Mouse (Mus musculus): ENCODE data around the gene Fndc3a. TPM values are rescaled to one million over a fixed set of nuclear protein-coding genes. Genes with fewer than 3 reads are reported as not detected.

The Fndc3a gene
- polyA plus RNA-seq, 1 experiment from 2014 or later, result 31.0 TPM

DNA sequence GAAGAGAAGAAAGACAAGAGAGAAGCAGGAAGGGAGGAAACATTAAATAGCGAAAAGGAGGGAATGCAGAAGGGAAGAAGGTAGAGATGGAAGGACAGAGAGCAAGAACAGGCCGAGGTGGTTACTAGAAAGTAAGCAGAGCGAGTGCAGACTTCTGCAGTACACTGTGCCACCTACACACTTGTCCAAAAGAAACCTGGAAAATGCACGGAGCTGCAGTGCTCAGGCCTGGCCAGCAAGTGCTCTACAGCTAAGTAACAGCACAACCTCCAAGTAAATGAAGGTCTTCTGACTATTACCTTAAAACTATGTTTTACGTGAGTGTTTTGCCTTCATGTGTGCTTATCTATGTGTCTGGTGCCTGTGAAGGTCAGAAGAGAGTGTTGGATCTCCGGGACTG is 109.4 kb downstream of the Fndc3a start:
- ATAC-seq (ENCODE audit: insufficient number of reproducible peaks, low FRiP score, low TSS enrichment, low read depth), result no peak
- no peak for DNase-seq (ENCODE audit: low spot score)
- WGBS, result 70% methylated on average over 6 of the region's 6 CpGs
- Histone ChIP-seq H3K9me3 (ENCODE audit: control insufficient read depth, low read length) (no peaks in the 10 kb centered on the region), H3K36me3 (ENCODE audit: control insufficient read depth, insufficient read depth, low read length) (no peaks in the 10 kb centered on the region), H3K4me3 (ENCODE audit: low read depth, low read length) (no peak overlapping the region), H3K27ac (replicated peaks; ENCODE audit: low read depth, low read length) (no peak overlapping the region), H3K4me1 (ENCODE audit: control insufficient read depth, insufficient read depth, low read length) (peaks cover 6% of the 10 kb centered on the region; the same call in 1 of the 2 replicates), H3K9ac (ENCODE audit: low read length) (no peak overlapping the region), H3K4me2 (ENCODE audit: low read depth, severe bottlenecking) (no peak overlapping the region), H3K27me3 (ENCODE audit: control insufficient read depth, insufficient read depth, low read length) (no peaks in the 10 kb centered on the region)

DNA sequence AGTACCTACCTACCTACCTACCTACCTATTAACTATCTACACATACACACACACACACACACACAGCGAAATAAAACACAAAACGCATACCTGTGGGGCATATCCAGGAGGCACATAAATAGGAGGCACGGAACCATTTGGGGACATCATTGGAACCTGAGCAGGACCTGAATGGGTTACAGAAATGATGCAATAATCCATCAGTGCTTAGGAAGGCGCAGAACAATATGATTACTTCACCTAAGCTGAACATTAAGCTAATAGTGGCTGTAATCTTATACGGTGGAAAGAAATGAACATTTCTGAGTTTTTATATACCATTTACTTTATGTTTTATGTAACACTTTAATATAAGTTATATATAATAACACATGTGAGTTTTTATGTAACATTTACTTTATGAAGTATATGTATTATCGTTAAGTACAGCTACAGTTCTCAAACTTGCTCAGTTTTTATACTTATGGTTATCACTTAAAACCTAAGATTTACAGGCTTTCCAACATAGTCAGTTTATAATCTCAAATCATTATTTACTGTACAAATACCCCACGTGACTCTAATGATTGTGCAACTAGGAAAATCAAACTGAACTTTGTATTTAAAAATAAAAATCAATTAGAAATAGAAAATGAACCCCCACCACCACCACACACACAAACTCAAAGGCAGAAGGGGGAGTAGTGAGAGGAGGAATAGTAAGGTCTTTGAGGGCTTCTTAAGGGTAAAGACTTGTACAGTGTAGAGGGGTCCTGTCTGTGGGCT is 110.6 kb downstream of the Fndc3a start:
- ATAC-seq (ENCODE audit: insufficient number of reproducible peaks, low FRiP score, low TSS enrichment, low read depth) (no peak), DNase-seq (ENCODE audit: low spot score) (no peak)
- Histone ChIP-seq H3K4me2 (ENCODE audit: low read depth, severe bottlenecking) (no peak overlapping the region), H3K36me3 (ENCODE audit: control insufficient read depth, insufficient read depth, low read length) (no peaks in the 10 kb centered on the region), H3K9me3 (ENCODE audit: control insufficient read depth, low read length) (no peaks in the 10 kb centered on the region), H3K9ac (ENCODE audit: low read length) (no peak overlapping the region), H3K27me3 (ENCODE audit: control insufficient read depth, insufficient read depth, low read length) (no peaks in the 10 kb centered on the region), H3K4me1 (ENCODE audit: control insufficient read depth, insufficient read depth, low read length) (peaks cover 6% of the 10 kb centered on the region; the same call in 1 of the 2 replicates), H3K27ac (replicated peaks; ENCODE audit: low read depth, low read length) (no peak overlapping the region), H3K4me3 (ENCODE audit: low read depth, low read length) (no peak overlapping the region)
- 92% methylated on average over 7 of the region's 7 CpGs for WGBS

GRCm38 (mm10) chr14:72594191-72594590 is 115.6 kb downstream of the Fndc3a start:
- H3K27me3 ChIP-seq (ENCODE audit: control insufficient read depth, insufficient read depth, low read length), result no peaks in the 10 kb centered on the region
- no peak overlapping the region for H3K4me3 ChIP-seq (ENCODE audit: low read depth, low read length)
- WGBS, result 95% methylated on average over 7 of the region's 7 CpGs
- no peak overlapping the region for H3K4me2 ChIP-seq (ENCODE audit: low read depth, severe bottlenecking)
- ATAC-seq (ENCODE audit: insufficient number of reproducible peaks, low FRiP score, low TSS enrichment, low read depth), result no peak
- no peaks in the 10 kb centered on the region for H3K4me1 ChIP-seq (ENCODE audit: control insufficient read depth, insufficient read depth, low read length)
- H3K36me3 ChIP-seq (ENCODE audit: control insufficient read depth, insufficient read depth, low read length), result no peaks in the 10 kb centered on the region
- no peak overlapping the region for H3K9ac ChIP-seq (ENCODE audit: low read length)
- no peak for DNase-seq (ENCODE audit: low spot score)
- H3K9me3 ChIP-seq (ENCODE audit: control insufficient read depth, low read length), result no peaks in the 10 kb centered on the region
- H3K27ac ChIP-seq (replicated peaks; ENCODE audit: low read depth, low read length), result no peak overlapping the region

DNA sequence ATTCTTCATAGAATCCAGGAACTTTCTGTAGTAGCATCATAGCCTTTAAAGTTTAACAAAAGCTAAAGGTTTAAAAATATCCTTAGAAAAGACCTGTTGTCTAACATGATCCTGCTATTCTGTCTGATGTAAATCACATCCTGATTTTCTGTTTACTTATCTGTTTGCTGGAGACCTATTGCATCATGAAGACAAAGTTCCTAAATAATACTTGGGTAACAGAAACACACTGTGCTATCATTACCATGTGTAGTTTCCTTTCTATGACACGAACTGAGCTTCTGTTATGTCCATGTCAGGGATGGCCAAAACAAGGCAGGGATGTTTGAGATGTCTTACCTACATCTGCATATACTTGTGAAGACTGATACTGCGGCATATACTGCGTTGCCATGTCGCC is 120.4 kb downstream of the Fndc3a start:
- no peak overlapping the region for H3K27ac ChIP-seq (replicated peaks; ENCODE audit: low read depth, low read length)
- H3K4me3 ChIP-seq (ENCODE audit: low read depth, low read length), result no peak overlapping the region
- no peak for DNase-seq (ENCODE audit: low spot score)
- no peak overlapping the region for H3K9ac ChIP-seq (ENCODE audit: low read length)
- no peaks in the 10 kb centered on the region for H3K27me3 ChIP-seq (ENCODE audit: control insufficient read depth, insufficient read depth, low read length)
- H3K9me3 ChIP-seq (ENCODE audit: control insufficient read depth, low read length), result no peaks in the 10 kb centered on the region
- no peaks in the 10 kb centered on the region; the same call in none of the 2 replicates for H3K36me3 ChIP-seq (ENCODE audit: control insufficient read depth, insufficient read depth, low read length)
- H3K4me2 ChIP-seq (ENCODE audit: low read depth, severe bottlenecking), result no peak overlapping the region
- WGBS, result 94% methylated on average over 4 of the region's 4 CpGs
- no peaks in the 10 kb centered on the region for H3K4me1 ChIP-seq (ENCODE audit: control insufficient read depth, insufficient read depth, low read length)
- no peak for ATAC-seq (ENCODE audit: insufficient number of reproducible peaks, low FRiP score, low TSS enrichment, low read depth)

DNA sequence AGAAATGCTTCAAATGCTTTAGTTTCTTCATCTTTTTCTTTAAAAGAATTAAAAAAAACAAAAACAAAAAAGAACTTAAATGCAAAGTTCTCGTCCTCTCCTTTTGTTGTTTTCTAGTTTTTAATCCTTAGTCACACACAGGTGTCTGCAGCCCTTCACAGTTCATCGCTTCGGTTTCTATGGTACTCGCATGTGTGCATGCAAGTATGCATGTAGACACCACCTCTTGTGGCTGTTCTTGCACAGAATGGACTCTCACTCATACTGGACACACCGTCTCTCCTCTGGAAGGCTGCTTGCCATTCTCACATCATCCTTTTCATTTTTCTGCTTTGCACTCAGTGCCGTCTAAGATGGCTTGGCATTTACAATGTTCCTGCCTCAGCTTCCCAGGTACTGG is 126.8 kb downstream of the Fndc3a start:
- Histone ChIP-seq H3K9ac (ENCODE audit: low read length) (no peak overlapping the region), H3K27ac (replicated peaks; ENCODE audit: low read depth, low read length) (no peak overlapping the region), H3K4me3 (ENCODE audit: low read depth, low read length) (no peak overlapping the region), H3K4me1 (ENCODE audit: control insufficient read depth, insufficient read depth, low read length) (no peaks in the 10 kb centered on the region), H3K27me3 (ENCODE audit: control insufficient read depth, insufficient read depth, low read length) (no peaks in the 10 kb centered on the region), H3K36me3 (ENCODE audit: control insufficient read depth, insufficient read depth, low read length) (peaks cover 3% of the 10 kb centered on the region), H3K9me3 (ENCODE audit: control insufficient read depth, low read length) (no peaks in the 10 kb centered on the region), H3K4me2 (ENCODE audit: low read depth, severe bottlenecking) (no peak overlapping the region)
- ATAC-seq (ENCODE audit: insufficient number of reproducible peaks, low FRiP score, low TSS enrichment, low read depth) (no peak), DNase-seq (ENCODE audit: low spot score) (no peak)
- WGBS, result 94% methylated on average over 6 of the region's 6 CpGs

GRCm38 (mm10) chr14:72580991-72581390 is 128.8 kb downstream of the Fndc3a start:
- H3K4me2 ChIP-seq (ENCODE audit: low read depth, severe bottlenecking), result no peak overlapping the region

GRCm38 (mm10) chr14:72576283-72576682 is 133.5 kb downstream of the Fndc3a start:
- peaks cover 2% of the 10 kb centered on the region; the same call in 1 of the 2 replicates for H3K36me3 ChIP-seq (ENCODE audit: control insufficient read depth, insufficient read depth, low read length)
- no peak for ATAC-seq (ENCODE audit: insufficient number of reproducible peaks, low FRiP score, low TSS enrichment, low read depth)
- WGBS, result 92% methylated on average over 3 of the region's 3 CpGs
- H3K9me3 ChIP-seq (ENCODE audit: control insufficient read depth, low read length), result no peaks in the 10 kb centered on the region
- no peaks in the 10 kb centered on the region for H3K4me1 ChIP-seq (ENCODE audit: control insufficient read depth, insufficient read depth, low read length)
- H3K9ac ChIP-seq (ENCODE audit: low read length), result no peak overlapping the region
- no peak overlapping the region for H3K4me3 ChIP-seq (ENCODE audit: low read depth, low read length)
- H3K4me2 ChIP-seq (ENCODE audit: low read depth, severe bottlenecking), result no peak overlapping the region
- H3K27ac ChIP-seq (replicated peaks; ENCODE audit: low read depth, low read length), result no peak overlapping the region
- DNase-seq (ENCODE audit: low spot score), result no peak
- H3K27me3 ChIP-seq (ENCODE audit: control insufficient read depth, insufficient read depth, low read length), result no peaks in the 10 kb centered on the region

More at GRCm38 (mm10) chr14:72580991-72581390, 128.8 kb downstream of the Fndc3a start:
- H3K4me3 ChIP-seq (ENCODE audit: low read depth, low read length), result no peak overlapping the region
- peaks cover 3% of the 10 kb centered on the region for H3K36me3 ChIP-seq (ENCODE audit: control insufficient read depth, insufficient read depth, low read length)
- no peaks in the 10 kb centered on the region for H3K9me3 ChIP-seq (ENCODE audit: control insufficient read depth, low read length)
- no peaks in the 10 kb centered on the region for H3K27me3 ChIP-seq (ENCODE audit: control insufficient read depth, insufficient read depth, low read length)
- H3K27ac ChIP-seq (replicated peaks; ENCODE audit: low read depth, low read length), result no peak overlapping the region
- no peak for DNase-seq (ENCODE audit: low spot score)
- no peak overlapping the region for H3K9ac ChIP-seq (ENCODE audit: low read length)
- no peak for ATAC-seq (ENCODE audit: insufficient number of reproducible peaks, low FRiP score, low TSS enrichment, low read depth)
- no peaks in the 10 kb centered on the region for H3K4me1 ChIP-seq (ENCODE audit: control insufficient read depth, insufficient read depth, low read length)
- 98% methylated on average over 3 of the region's 3 CpGs for WGBS

GRCm38 (mm10) chr14:72563941-72564340 is 145.9 kb downstream of the Fndc3a start:
- no peak overlapping the region for H3K9ac ChIP-seq (ENCODE audit: low read length)
- 97% methylated on average over 1 of the region's 1 CpGs for WGBS
- H3K27me3 ChIP-seq (ENCODE audit: control insufficient read depth, insufficient read depth, low read length), result no peaks in the 10 kb centered on the region
- no peak overlapping the region for H3K4me2 ChIP-seq (ENCODE audit: low read depth, severe bottlenecking)
- no peaks in the 10 kb centered on the region for H3K4me1 ChIP-seq (ENCODE audit: control insufficient read depth, insufficient read depth, low read length)
- no peak overlapping the region for H3K27ac ChIP-seq (replicated peaks; ENCODE audit: low read depth, low read length)
- H3K9me3 ChIP-seq (ENCODE audit: control insufficient read depth, low read length), result no peaks in the 10 kb centered on the region
- DNase-seq (ENCODE audit: low spot score) (no peak), ATAC-seq (ENCODE audit: insufficient number of reproducible peaks, low FRiP score, low TSS enrichment, low read depth) (no peak)
- H3K4me3 ChIP-seq (ENCODE audit: low read depth, low read length), result no peak overlapping the region
- H3K36me3 ChIP-seq (ENCODE audit: control insufficient read depth, insufficient read depth, low read length), result peaks cover 2% of the 10 kb centered on the region; the same call in 1 of the 2 replicates

- H3K9ac ChIP-seq (ENCODE audit: low read length), result no peak overlapping the region
- DNase-seq (ENCODE audit: low spot score), result no peak
- ATAC-seq (ENCODE audit: insufficient number of reproducible peaks, low FRiP score, low TSS enrichment, low read depth), result no peak
- no peak overlapping the region for H3K27ac ChIP-seq (replicated peaks; ENCODE audit: low read depth, low read length)
- no peak overlapping the region for H3K4me2 ChIP-seq (ENCODE audit: low read depth, severe bottlenecking)
- no peaks in the 10 kb centered on the region for H3K4me1 ChIP-seq (ENCODE audit: control insufficient read depth, insufficient read depth, low read length)
- no peaks in the 10 kb centered on the region for H3K27me3 ChIP-seq (ENCODE audit: control insufficient read depth, insufficient read depth, low read length)
- 88% methylated on average over 5 of the region's 5 CpGs for WGBS
- no peak overlapping the region for H3K4me3 ChIP-seq (ENCODE audit: low read depth, low read length)
- H3K9me3 ChIP-seq (ENCODE audit: control insufficient read depth, low read length), result no peaks in the 10 kb centered on the region
- H3K36me3 ChIP-seq (ENCODE audit: control insufficient read depth, insufficient read depth, low read length), result peaks cover 9% of the 10 kb centered on the region
Measured at GRCm38 (mm10) chr14:72558795-72559194, 151.0 kb downstream of the Fndc3a start.

All from limb, embryonic 11.5 days (tissue).